Mouse (Mus musculus): ENCODE measurements at regions not wholly inside any gene's neighbourhood (a gene's known extent, or its start where the extent isn't known, plus 50 kb on each side); places are given as distances from the start of the nearest gene placed in this dataset.
A peak's percentile ranks its signal among the peaks of the same experiment; 100 is the strongest.

GRCm38 (mm10) chr1:23263798-23264197 is 133.8 kb downstream of the Ogfrl1 start:
- H3K4me1 ChIP-seq (replicated peaks), result peaks cover 15% of the 10 kb centered on the region
- H3K27me3 ChIP-seq, result no peaks in the 10 kb centered on the region
- H3K9me3 ChIP-seq, result no peaks in the 10 kb centered on the region
- H3K36me3 ChIP-seq, result no peaks in the 10 kb centered on the region
- no peak overlapping the region for H3K9ac ChIP-seq
- no peak overlapping the region for H3K4me3 ChIP-seq
- no peak overlapping the region for H3K27ac ChIP-seq (replicated peaks)
- H3K4me2 ChIP-seq, result no peak overlapping the region
- 44% methylated on average over 4 of the region's 4 CpGs for WGBS
- ATAC-seq (ENCODE audit: low FRiP score, low read depth), result no peak

DNA sequence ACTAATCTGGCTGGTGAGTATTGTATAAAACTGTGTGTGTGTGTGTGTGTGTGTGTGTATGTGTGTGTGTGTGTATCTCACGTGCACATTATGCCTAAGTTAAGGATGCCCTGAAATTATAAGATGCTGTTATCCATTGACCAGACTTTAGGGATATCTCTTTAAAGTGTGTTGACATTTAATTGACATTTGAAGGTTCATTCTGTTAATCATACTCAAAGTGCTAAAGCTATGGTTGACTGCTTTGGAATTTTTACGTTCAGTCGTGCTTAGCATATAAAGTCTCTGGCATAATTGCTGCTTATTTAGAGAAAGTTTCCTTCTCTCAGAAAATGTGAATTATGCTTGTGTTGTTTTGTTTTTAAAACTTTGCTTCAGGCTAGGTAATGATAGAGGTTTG is 135.9 kb downstream of the Ogfrl1 start:
- ATAC-seq (ENCODE audit: low FRiP score, low read depth), result no peak
- no peaks in the 10 kb centered on the region for H3K27me3 ChIP-seq
- H3K9ac ChIP-seq, result no peak overlapping the region
- H3K4me2 ChIP-seq, result no peak overlapping the region
- no peak overlapping the region for H3K27ac ChIP-seq (replicated peaks)
- peaks cover 23% of the 10 kb centered on the region for H3K4me1 ChIP-seq (replicated peaks)
- H3K4me3 ChIP-seq, result no peak overlapping the region
- 66% methylated on average over 3 of the region's 3 CpGs for WGBS
- no peaks in the 10 kb centered on the region for H3K36me3 ChIP-seq
- no peaks in the 10 kb centered on the region for H3K9me3 ChIP-seq

DNA sequence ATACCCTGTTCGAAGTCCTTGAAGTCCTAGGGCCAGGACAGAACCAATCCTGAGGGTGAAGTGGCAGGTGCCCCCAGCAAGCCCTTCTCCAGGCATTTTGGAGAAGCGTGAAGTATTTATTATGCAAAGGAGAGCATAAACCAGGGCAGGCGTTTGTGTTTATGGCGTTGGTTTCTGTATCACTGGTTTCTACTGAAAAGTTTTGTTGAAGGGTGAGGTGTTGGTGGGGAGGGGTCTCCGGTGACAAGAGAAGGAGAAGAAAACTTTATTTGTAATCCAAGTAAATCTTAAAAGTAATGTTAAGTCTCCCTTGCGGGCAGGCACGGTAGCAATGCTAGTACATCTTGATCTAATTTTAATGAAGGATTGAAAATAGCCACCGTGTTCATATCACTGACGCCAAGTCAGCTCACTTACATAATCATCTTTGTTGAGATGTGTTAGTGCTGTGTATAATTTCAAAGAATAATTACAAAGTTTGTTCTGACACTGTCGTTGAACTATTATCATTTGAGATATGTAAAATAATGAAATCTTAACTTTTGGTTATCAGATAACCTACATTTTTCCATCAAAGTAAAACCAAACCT is 140.2 kb downstream of the Ogfrl1 start:
- Histone ChIP-seq H3K9me3 (no peaks in the 10 kb centered on the region), H3K4me3 (peak overlapping the region; percentile 73), H3K4me1 (replicated peaks) (peaks cover 18% of the 10 kb centered on the region; the same call in 1 of the 2 replicates), H3K36me3 (no peaks in the 10 kb centered on the region), H3K4me2 (peak overlapping the region; percentile 85), H3K27ac (replicated peaks) (peak overlapping the region; percentile 90), H3K27me3 (no peaks in the 10 kb centered on the region), H3K9ac (peak overlapping the region; percentile 61)
- 20% methylated on average over 10 of the region's 10 CpGs for WGBS
- ATAC-seq (ENCODE audit: low FRiP score, low read depth), result no peak

- Histone ChIP-seq H3K4me2 (peak overlapping the region; percentile 85), H3K9me3 (no peaks in the 10 kb centered on the region), H3K27ac (replicated peaks) (peak overlapping the region; percentile 90), H3K36me3 (no peaks in the 10 kb centered on the region), H3K4me1 (replicated peaks) (peaks cover 18% of the 10 kb centered on the region; the same call in 1 of the 2 replicates), H3K4me3 (peak overlapping the region; percentile 73), H3K9ac (peak overlapping the region; percentile 61), H3K27me3 (no peaks in the 10 kb centered on the region)
- no peak for ATAC-seq (ENCODE audit: low FRiP score, low read depth)
- WGBS, result under 1% methylated on average over 45 of the region's 45 CpGs
These were observed 141.0 kb downstream of the Ogfrl1 start for GRCm38 (mm10) chr1:23256630-23257001.

- H3K9ac ChIP-seq, result peak overlapping the region; percentile 61
- WGBS, result under 1% methylated on average over 40 of the region's 80 CpGs
- no peaks in the 10 kb centered on the region for H3K36me3 ChIP-seq
- H3K4me1 ChIP-seq (replicated peaks), result peaks cover 18% of the 10 kb centered on the region; the same call in 1 of the 2 replicates
- peak overlapping the region; percentile 90 for H3K27ac ChIP-seq (replicated peaks)
- ATAC-seq (ENCODE audit: low FRiP score, low read depth), result peak; percentile 99
- peak overlapping the region; percentile 73 for H3K4me3 ChIP-seq
- no peaks in the 10 kb centered on the region for H3K27me3 ChIP-seq
- H3K4me2 ChIP-seq, result peak overlapping the region; percentile 85
- H3K9me3 ChIP-seq, result no peaks in the 10 kb centered on the region
These were observed 141.5 kb downstream of the Ogfrl1 start for GRCm38 (mm10) chr1:23255925-23256629.

DNA sequence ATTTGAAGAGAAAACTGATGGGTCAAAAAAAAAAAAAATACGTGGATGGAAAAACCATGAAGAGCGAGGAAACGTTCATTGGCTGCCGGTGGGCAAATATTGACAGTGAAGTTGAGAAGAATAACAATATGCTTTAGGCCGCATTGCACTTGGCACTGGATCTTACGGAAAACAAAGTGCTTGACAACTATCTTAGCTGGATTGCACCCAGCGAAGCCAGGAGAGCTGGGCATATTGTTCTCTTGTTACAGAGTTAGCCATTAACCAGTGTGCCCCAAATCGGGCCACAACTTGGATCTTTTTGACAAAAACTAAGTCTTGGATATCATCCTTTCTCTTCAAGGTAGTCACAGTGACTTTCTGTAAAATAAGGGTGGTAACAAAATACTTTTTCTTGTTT is 143.3 kb downstream of the Ogfrl1 start:
- H3K27ac ChIP-seq (replicated peaks), result no peak overlapping the region
- H3K36me3 ChIP-seq, result no peaks in the 10 kb centered on the region
- H3K4me3 ChIP-seq, result no peak overlapping the region
- H3K27me3 ChIP-seq, result no peaks in the 10 kb centered on the region
- 75% methylated on average over 8 of the region's 8 CpGs for WGBS
- no peaks in the 10 kb centered on the region for H3K9me3 ChIP-seq
- no peak overlapping the region for H3K9ac ChIP-seq
- peaks cover 14% of the 10 kb centered on the region; the same call in 1 of the 2 replicates for H3K4me1 ChIP-seq (replicated peaks)
- H3K4me2 ChIP-seq, result no peak overlapping the region
- ATAC-seq (ENCODE audit: low FRiP score, low read depth), result no peak

DNA sequence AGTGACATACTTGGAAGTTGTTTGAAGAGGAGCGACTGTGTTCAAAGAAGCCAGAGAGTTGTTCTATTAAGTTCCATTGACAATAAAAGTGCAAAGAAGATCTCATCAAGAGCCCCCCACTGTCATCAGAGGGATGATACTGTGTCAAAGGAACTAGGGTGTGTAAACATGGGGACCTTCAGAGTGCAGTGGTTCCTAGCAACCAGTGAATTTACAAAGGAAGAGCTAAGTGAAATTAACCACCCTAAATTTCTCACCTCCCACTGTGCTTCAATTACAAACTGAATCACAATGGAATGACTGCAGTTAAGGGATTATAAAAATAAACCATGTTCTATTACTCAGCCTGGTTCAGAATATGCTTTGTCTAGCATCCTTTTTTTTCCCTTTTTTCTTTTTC is 129.5 kb upstream of the 4933415F23Rik start:
- Histone ChIP-seq H3K27ac (replicated peaks) (no peak overlapping the region), H3K4me1 (replicated peaks) (no peaks in the 10 kb centered on the region), H3K27me3 (no peaks in the 10 kb centered on the region), H3K9ac (no peak overlapping the region), H3K4me3 (no peak overlapping the region), H3K4me2 (no peak overlapping the region), H3K36me3 (no peaks in the 10 kb centered on the region), H3K9me3 (no peaks in the 10 kb centered on the region)
- 39% methylated on average over 1 of the region's 1 CpGs for WGBS
- no peak for ATAC-seq (ENCODE audit: low FRiP score, low read depth)

DNA sequence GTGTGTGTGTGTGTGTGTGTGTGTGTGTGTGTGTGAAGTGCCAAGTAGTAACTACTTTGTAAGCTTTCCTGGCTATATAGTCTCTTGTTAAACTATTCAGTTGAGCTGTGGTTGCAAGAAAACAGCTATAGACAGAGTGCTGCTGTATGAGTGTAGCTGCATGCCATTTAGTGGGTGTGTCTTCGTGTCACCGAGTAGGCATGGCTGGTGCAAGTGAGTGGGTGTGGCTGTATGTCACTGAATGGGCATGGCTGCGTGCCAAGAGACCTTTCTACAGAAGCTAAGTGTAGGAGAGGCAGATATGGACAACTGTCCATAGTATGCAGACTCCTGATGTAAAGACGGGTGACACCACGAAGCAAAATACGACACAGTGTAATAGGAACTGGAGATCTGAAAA is 126.4 kb upstream of the 4933415F23Rik start:
- H3K9me3 ChIP-seq, result no peaks in the 10 kb centered on the region
- ATAC-seq (ENCODE audit: low FRiP score, low read depth), result no peak
- no peaks in the 10 kb centered on the region for H3K27me3 ChIP-seq
- no peak overlapping the region for H3K27ac ChIP-seq (replicated peaks)
- no peak overlapping the region for H3K4me2 ChIP-seq
- H3K4me3 ChIP-seq, result no peak overlapping the region
- H3K9ac ChIP-seq, result no peak overlapping the region
- no peaks in the 10 kb centered on the region for H3K4me1 ChIP-seq (replicated peaks)
- WGBS, result 75% methylated on average over 6 of the region's 6 CpGs
- H3K36me3 ChIP-seq, result no peaks in the 10 kb centered on the region

- Histone ChIP-seq H3K4me1 (replicated peaks) (no peaks in the 10 kb centered on the region), H3K27me3 (no peaks in the 10 kb centered on the region), H3K4me2 (0 out of 2 replicates have a peak overlapping the region, but pooled peaks have one; percentile 14), H3K9ac (no peak overlapping the region), H3K4me3 (no peak overlapping the region), H3K36me3 (no peaks in the 10 kb centered on the region), H3K27ac (replicated peaks) (no peak overlapping the region), H3K9me3 (no peaks in the 10 kb centered on the region)
- 63% methylated on average over 13 of the region's 13 CpGs for WGBS
- ATAC-seq (ENCODE audit: low FRiP score, low read depth), result no peak
These were observed 112.6 kb upstream of the 4933415F23Rik start for GRCm38 (mm10) chr1:23214462-23215158.

DNA sequence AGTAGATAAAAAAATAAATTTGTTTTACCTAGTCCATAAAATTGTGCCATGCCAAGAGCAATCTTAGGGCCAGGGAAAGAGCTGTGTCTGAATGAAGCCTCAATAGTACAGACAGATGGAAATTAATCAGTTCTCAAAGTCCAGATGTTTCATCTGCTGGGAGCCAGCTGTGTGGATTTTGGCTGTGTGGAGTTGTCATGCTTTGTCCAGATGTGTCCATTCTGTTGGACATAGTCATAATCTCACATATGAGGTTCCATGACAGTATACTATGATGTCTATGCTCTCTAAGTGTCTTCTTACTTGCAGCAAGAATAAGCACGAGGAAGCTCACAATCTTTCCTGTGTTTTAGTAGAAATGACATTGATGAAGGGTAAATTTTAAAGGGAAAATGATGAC is 105.8 kb upstream of the 4933415F23Rik start:
- no peaks in the 10 kb centered on the region for H3K9me3 ChIP-seq
- WGBS, result 85% methylated on average over 1 of the region's 1 CpGs

GRCm38 (mm10) chr1:23207024-23207423 is 105.0 kb upstream of the 4933415F23Rik start:
- Histone ChIP-seq H3K4me2 (no peak overlapping the region), H3K9me3 (no peaks in the 10 kb centered on the region), H3K9ac (no peak overlapping the region), H3K4me1 (replicated peaks) (no peaks in the 10 kb centered on the region), H3K27ac (replicated peaks) (no peak overlapping the region), H3K27me3 (no peaks in the 10 kb centered on the region), H3K36me3 (no peaks in the 10 kb centered on the region), H3K4me3 (no peak overlapping the region)
- ATAC-seq (ENCODE audit: low FRiP score, low read depth), result no peak
- 62% methylated on average over 4 of the region's 4 CpGs for WGBS

More for the DNA sequence above, 105.8 kb upstream of the 4933415F23Rik start:
- no peak for ATAC-seq (ENCODE audit: low FRiP score, low read depth)
- Histone ChIP-seq H3K27me3 (no peaks in the 10 kb centered on the region), H3K9ac (no peak overlapping the region), H3K27ac (replicated peaks) (no peak overlapping the region), H3K4me2 (no peak overlapping the region), H3K4me1 (replicated peaks) (no peaks in the 10 kb centered on the region), H3K36me3 (no peaks in the 10 kb centered on the region), H3K4me3 (no peak overlapping the region)
